Mouse (Mus musculus): ENCODE measurements around the gene Gm14391.
"Not testable (repeated sequence)": the region's sequence is repeated elsewhere in the genome, so short reads cannot be mapped to it uniquely, and the experiment has no call there.

The Gm14391 gene

GRCm38 (mm10) chr2:175206732-175207131 is at the start of gene Gm14391:
Gene Gm14391 (minus strand): TSS chr2:175206917.
- not testable (repeated sequence) for DNase-seq

- DNase-seq, result not testable (repeated sequence)
Measured at GRCm38 (mm10) chr2:175179008-175179407, 27.7 kb downstream of the Gm14391 start.

GRCm38 (mm10) chr2:175176312-175176711 is 30.4 kb downstream of the Gm14391 start:
- DNase-seq, result no peak

- DNase-seq, result not testable (repeated sequence)
Measured at GRCm38 (mm10) chr2:175175401-175176180, 31.1 kb downstream of the Gm14391 start, which contains the start of gene Gm14443. Gene Gm14443 (minus strand): TSS chr2:175175871.

- not testable (repeated sequence) for DNase-seq
Measured at GRCm38 (mm10) chr2:175174058-175174457, 32.7 kb downstream of the Gm14391 start.

- DNase-seq, result not testable (repeated sequence)
Measured at GRCm38 (mm10) chr2:175172906-175173595, 33.7 kb downstream of the Gm14391 start.

GRCm38 (mm10) chr2:175172123-175172522 is 34.6 kb downstream of the Gm14391 start:
- no peak for DNase-seq

- not testable (repeated sequence) for DNase-seq
Measured at GRCm38 (mm10) chr2:175166870-175167269, 39.8 kb downstream of the Gm14391 start.

GRCm38 (mm10) chr2:175165110-175165509 is 41.6 kb downstream of the Gm14391 start:
- DNase-seq, result not testable (repeated sequence)

GRCm38 (mm10) chr2:175161438-175161837 is 45.3 kb downstream of the Gm14391 start:
- not testable (repeated sequence) for DNase-seq

- no peak for DNase-seq
Measured at GRCm38 (mm10) chr2:175158642-175159041, 48.1 kb downstream of the Gm14391 start.

GRCm38 (mm10) chr2:175156696-175157095 is 50.0 kb downstream of the Gm14391 start:
- DNase-seq, result no peak

- not testable (repeated sequence) for DNase-seq
Measured at GRCm38 (mm10) chr2:175141993-175142295, 64.8 kb downstream of the Gm14391 start, which contains the start of gene Gm14399. Gene Gm14399 (minus strand): TSS chr2:175142012.

- DNase-seq, result not testable (repeated sequence)
Measured at GRCm38 (mm10) chr2:175141118-175141992, 65.4 kb downstream of the Gm14391 start.

Measured in right cerebral cortex, postnatal 14 days (tissue).